Mouse (Mus musculus): ENCODE data around the gene Olfr1245.
"Not testable (repeated sequence)": the region's sequence is repeated elsewhere in the genome, so short reads cannot be mapped to it uniquely, and the experiment has no call there.

Olfr1245 gene

GRCm38 (mm10) chr2:89578347-89578746, at the start of gene Olfr1245:
Gene Olfr1245, minus strand, starts transcription at chr2:89578447.
- DNase-seq (ENCODE audit: extremely low spot score) = no peak

GRCm38 (mm10) chr2:89618145-89618544, 39.9 kb upstream of the Olfr1245 start, which contains the start of gene Olfr1248:
Gene Olfr1248, minus strand, starts transcription at chr2:89618245.
- not testable (repeated sequence) for DNase-seq (ENCODE audit: extremely low spot score)

- no peak for DNase-seq (ENCODE audit: extremely low spot score)
Observed at GRCm38 (mm10) chr2:89614030-89614429, 35.8 kb upstream of the Olfr1245 start, which contains the start of gene Olfr1247. Gene Olfr1247, minus strand, starts transcription at chr2:89614130.

- DNase-seq (ENCODE audit: extremely low spot score) = no peak
Observed at GRCm38 (mm10) chr2:89593057-89593456, 14.8 kb upstream of the Olfr1245 start, which contains the start of gene Olfr1246. Gene Olfr1246, minus strand, starts transcription at chr2:89593157.

GRCm38 (mm10) chr2:89562706-89563105, 15.5 kb downstream of the Olfr1245 start:
- DNase-seq (ENCODE audit: extremely low spot score) = not testable (repeated sequence)

GRCm38 (mm10) chr2:89544516-89544915, 33.7 kb downstream of the Olfr1245 start:
- no peak for DNase-seq (ENCODE audit: extremely low spot score)

- DNase-seq (ENCODE audit: extremely low spot score) = no peak
Observed at GRCm38 (mm10) chr2:89539923-89540322, 38.3 kb downstream of the Olfr1245 start.

GRCm38 (mm10) chr2:89531387-89531786, 46.9 kb downstream of the Olfr1245 start, which contains the start of gene Olfr1243:
Gene Olfr1243, minus strand, starts transcription at chr2:89531487.
- DNase-seq (ENCODE audit: extremely low spot score) = no peak

Measured in embryo, embryonic 9.5 days (tissue).